Mouse (Mus musculus) thymus, adult 2 months (tissue): ENCODE results near the gene Ammecr1. TPM values are rescaled to one million over a fixed set of nuclear protein-coding genes. Genes with fewer than 3 reads are reported as not detected.

Experiments used
- DNase-seq: peaks from one replicate; pipeline ENCODE4 v3.0.0; 2021
- H3K27ac ChIP-seq: fragments of 200-500 bp; 2 replicates; pipeline ENCODE4 v1.5.1; 2012; ENCODE audit warnings: low read length, control low read depth; ENCODE audit not compliant: control insufficient read depth, insufficient read depth
- H3K27me3 ChIP-seq: fragments of 200-500 bp; 2 replicates; pipeline ENCODE4 v1.6.1; 2012; ENCODE audit warnings: mild to moderate bottlenecking, low read length, moderate library complexity, mixed read lengths; ENCODE audit not compliant: control insufficient read depth, insufficient read depth
- H3K36me3 ChIP-seq: fragments of 200-500 bp; 2 replicates; pipeline ENCODE4 v1.6.1; 2012; ENCODE audit warnings: mild to moderate bottlenecking, low read length, moderate library complexity; ENCODE audit not compliant: control insufficient read depth, insufficient read depth
- H3K4me1 ChIP-seq: fragments of 200-500 bp; replicated peaks from 2 replicates; pipeline ENCODE4 v1.6.1; 2012; ENCODE audit warnings: low read length; ENCODE audit not compliant: control insufficient read depth, insufficient read depth
- H3K4me3 ChIP-seq: fragments of 200-500 bp; 2 replicates; pipeline ENCODE4 v1.5.1; 2012; ENCODE audit warnings: mild to moderate bottlenecking, low read length, control low read depth, moderate library complexity; ENCODE audit not compliant: control insufficient read depth, insufficient read depth
- CTCF ChIP-seq: fragments of 200-500 bp; IDR thresholded peaks from 2 replicates; pipeline ENCODE4 v1.5.1; 2012; ENCODE audit warnings: mild to moderate bottlenecking, control low read depth, low read length, moderate library complexity, borderline replicate concordance; ENCODE audit not compliant: control insufficient read depth, poor library complexity, insufficient read depth; ENCODE audit errors: extremely low read depth
- POLR2A ChIP-seq: fragments of 200-500 bp; IDR thresholded peaks from 2 replicates; pipeline ENCODE4 v1.6.1; 2012; ENCODE audit warnings: mild to moderate bottlenecking, low read length, control low read depth, moderate library complexity; ENCODE audit not compliant: control insufficient read depth, poor library complexity, insufficient read depth; ENCODE audit errors: extremely low read depth
- WGBS: fragments of 180-500 bp; shearing (Covaris S2); methylation state at CpG from one replicate; pipeline ENCODE4 v1.1.7; 2018; 5-methylcytosine and 5-hydroxymethylcytosine counted together
- polyA plus RNA-seq: library from polyadenylated mRNA; depleted of rRNA; stranded (reverse); fragments of >200 nt; gene quantifications from 2 replicates; pipeline ENCODE4 v1.2.3, GENCODE M21; 2012

The Ammecr1 gene
- polyA plus RNA-seq, 1 experiment, result 2.4 TPM

DNA sequence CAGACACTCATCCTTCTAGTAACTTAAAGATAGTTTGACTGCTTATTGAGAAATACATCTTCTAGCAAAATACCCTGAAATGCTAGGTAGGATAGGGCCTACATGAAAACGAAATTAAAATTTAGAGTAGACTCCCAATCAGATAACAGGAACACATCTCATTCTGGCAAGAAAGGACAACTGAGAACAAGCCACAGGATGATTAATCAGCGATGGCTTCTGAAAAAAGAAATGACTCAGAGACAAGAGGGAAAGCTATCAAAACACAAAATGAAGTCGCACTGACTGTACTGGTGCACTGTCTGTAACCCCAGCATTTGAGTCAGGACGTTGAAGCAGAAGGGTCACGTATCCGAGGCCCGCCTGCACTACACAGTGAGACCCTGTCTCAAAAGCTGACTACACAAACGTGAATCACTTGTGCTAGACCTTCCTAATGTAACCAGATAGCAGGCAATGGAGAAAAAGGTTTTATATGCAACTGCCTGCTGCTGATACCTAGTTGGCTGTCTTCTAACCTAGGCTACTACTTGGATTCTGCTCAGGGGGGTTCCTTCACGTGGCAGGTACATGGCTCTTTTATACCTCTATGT, 68.1 kb downstream of the Ammecr1 start:
- no peak for DNase-seq
- TF ChIP-seq CTCF, result no peak
- TF ChIP-seq POLR2A, result no peak
- Histone ChIP-seq H3K4me1 (no peaks in the 10 kb centered on the region), H3K36me3 (no peaks in the 10 kb centered on the region), H3K4me3 (no peak overlapping the region), H3K27ac (no peak overlapping the region), H3K27me3 (no peaks in the 10 kb centered on the region)
- WGBS, result 95% methylated on average over 9 of the region's 9 CpGs

DNA sequence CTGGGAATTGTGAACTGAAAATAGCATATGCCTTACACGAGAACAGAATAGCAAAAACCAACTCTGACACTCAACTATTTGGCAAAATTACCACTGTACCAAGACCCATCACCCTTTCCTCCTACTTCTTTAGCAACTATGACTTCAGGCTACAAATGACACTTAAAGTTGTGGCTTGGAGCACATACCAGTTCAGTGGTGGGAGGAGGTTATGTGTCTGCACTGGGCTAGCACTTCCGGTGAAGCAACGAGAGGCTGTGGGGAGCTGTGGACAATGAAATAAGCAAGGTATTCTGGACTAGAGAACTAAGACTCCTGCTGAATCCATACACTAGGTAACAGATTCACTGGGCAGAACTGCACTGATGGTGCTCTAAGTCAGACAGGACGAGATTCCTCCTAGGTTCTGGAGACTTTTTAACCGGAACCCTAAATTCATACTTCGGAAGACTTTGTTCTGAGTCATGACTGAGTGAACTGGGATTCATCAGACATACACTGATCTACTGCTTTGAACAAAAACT, 69.0 kb downstream of the Ammecr1 start:
- Histone ChIP-seq H3K27ac (no peak overlapping the region), H3K4me3 (no peak overlapping the region), H3K36me3 (no peaks in the 10 kb centered on the region), H3K4me1 (no peaks in the 10 kb centered on the region), H3K27me3 (no peaks in the 10 kb centered on the region)
- no peak for DNase-seq
- TF ChIP-seq POLR2A (no peak), CTCF (no peak)
- 97% methylated on average over 6 of the region's 6 CpGs for WGBS

- no peak overlapping the region for H3K27ac ChIP-seq
- no peak for DNase-seq
- no peaks in the 10 kb centered on the region for H3K36me3 ChIP-seq
- H3K4me3 ChIP-seq, result no peak overlapping the region
- TF ChIP-seq POLR2A, result no peak
- no peaks in the 10 kb centered on the region for H3K27me3 ChIP-seq
- 97% methylated on average over 2 of the region's 2 CpGs for WGBS
- no peaks in the 10 kb centered on the region for H3K4me1 ChIP-seq
Measured at GRCm38 (mm10) chrX:142895316-142895715, 71.2 kb downstream of the Ammecr1 start.

DNA sequence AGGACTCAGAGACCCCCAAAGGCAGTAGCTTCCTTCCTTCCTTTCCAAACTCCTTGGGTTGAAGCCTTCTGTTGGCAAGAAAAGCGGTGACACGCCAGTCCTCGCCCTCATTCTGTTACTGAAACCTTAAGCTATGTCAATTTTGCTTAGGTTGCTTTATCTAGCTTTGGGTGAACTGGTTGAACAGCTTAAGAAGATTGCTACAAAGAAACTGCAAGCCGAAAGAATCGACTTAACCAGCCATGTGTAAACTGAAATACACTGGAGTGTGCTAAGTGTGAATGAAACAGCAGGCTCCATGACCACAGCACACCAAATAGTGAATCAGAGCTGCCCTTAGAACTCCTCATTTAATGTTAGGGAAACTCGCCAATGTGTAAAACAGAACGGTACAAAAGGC, 80.6 kb downstream of the Ammecr1 start:
- no peak for DNase-seq

GRCm38 (mm10) chrX:142883593-142883992, 82.9 kb downstream of the Ammecr1 start:
- no peaks in the 10 kb centered on the region for H3K36me3 ChIP-seq
- WGBS, result 95% methylated on average over 4 of the region's 4 CpGs

More for the DNA sequence above, 80.6 kb downstream of the Ammecr1 start:
- Histone ChIP-seq H3K27ac (no peak overlapping the region), H3K27me3 (no peaks in the 10 kb centered on the region), H3K4me1 (no peaks in the 10 kb centered on the region), H3K36me3 (no peaks in the 10 kb centered on the region), H3K4me3 (no peak overlapping the region)
- WGBS, result 96% methylated on average over 7 of the region's 7 CpGs
- no peak for TF ChIP-seq POLR2A

DNA sequence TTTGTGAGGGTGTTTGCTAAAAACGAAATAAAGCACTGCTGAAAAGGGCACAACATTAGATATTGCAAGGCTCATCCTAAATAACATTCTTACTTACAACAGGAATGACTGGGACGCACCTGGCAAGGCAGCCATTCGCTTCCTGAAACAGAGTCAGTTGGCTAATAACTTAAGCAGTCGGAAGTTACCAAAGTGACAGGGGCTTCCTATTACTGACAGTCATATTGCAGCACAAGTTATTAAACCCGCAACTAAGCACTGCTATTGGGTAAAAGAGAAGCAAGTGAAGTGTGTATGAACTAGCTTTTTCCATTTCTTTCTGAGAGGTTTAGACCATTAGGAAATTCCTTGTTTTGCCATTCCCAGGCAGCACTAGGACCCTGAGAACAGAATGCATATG, 84.3 kb downstream of the Ammecr1 start:
- Histone ChIP-seq H3K4me1 (no peaks in the 10 kb centered on the region), H3K4me3 (no peak overlapping the region), H3K27me3 (no peaks in the 10 kb centered on the region), H3K36me3 (no peaks in the 10 kb centered on the region), H3K27ac (no peak overlapping the region)
- DNase-seq, result no peak
- WGBS, result 69% methylated on average over 5 of the region's 5 CpGs
- TF ChIP-seq CTCF (no peak), POLR2A (no peak)

More at GRCm38 (mm10) chrX:142883593-142883992, 82.9 kb downstream of the Ammecr1 start:
- Histone ChIP-seq H3K27ac (no peak overlapping the region), H3K4me3 (no peak overlapping the region), H3K27me3 (no peaks in the 10 kb centered on the region), H3K4me1 (no peaks in the 10 kb centered on the region)
- no peak for DNase-seq
- no peak for TF ChIP-seq POLR2A
- TF ChIP-seq CTCF, result no peak

DNA sequence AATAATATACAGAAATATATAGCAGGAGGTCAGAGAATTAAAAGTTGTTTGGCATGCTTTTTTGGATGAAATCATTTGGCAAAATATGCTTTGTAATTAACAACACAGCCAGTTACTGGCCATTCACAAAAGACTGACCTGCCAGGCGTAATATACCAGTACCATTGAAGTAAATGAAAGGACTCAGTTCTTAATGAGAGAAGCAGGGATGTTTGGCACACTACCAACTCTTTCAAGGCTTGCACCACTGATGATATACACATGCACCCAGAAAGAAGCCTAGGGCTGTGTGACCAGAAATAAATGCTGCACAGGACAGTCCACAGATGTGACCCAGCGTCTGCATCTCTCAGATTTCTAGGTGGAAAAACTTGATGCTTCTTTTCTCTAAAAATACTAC, 96.7 kb downstream of the Ammecr1 start:
- Histone ChIP-seq H3K4me3 (no peak overlapping the region), H3K27ac (no peak overlapping the region), H3K27me3 (no peaks in the 10 kb centered on the region), H3K36me3 (no peaks in the 10 kb centered on the region), H3K4me1 (no peaks in the 10 kb centered on the region)
- no peak for DNase-seq
- WGBS, result 98% methylated on average over 2 of the region's 2 CpGs
- no peak for TF ChIP-seq CTCF

DNA sequence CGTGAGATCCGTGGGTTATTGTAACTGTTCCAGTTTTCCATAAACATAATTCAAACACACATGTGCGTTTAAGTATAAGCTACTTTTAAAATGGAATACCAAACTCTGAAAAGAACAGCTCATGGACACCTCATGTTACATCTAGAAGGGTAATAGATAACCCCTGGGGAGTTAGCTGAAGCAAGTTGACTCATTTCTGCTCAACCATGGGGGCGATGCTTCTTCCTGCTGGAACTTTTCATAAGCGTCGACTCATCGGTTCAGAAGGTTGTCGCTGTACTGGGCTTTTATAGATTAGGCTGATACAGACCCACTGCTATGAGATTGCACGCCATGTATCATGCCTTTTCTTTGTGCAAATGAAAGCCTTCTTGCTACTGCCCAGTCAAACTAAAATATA, 118.5 kb downstream of the Ammecr1 start:
- TF ChIP-seq POLR2A, result no peak
- TF ChIP-seq CTCF, result no peak
- no peaks in the 10 kb centered on the region for H3K4me1 ChIP-seq
- no peak overlapping the region for H3K27ac ChIP-seq
- DNase-seq, result no peak
- WGBS, result 92% methylated on average over 9 of the region's 9 CpGs
- H3K36me3 ChIP-seq, result no peaks in the 10 kb centered on the region
- no peak overlapping the region for H3K4me3 ChIP-seq
- H3K27me3 ChIP-seq, result no peaks in the 10 kb centered on the region
